Mouse (Mus musculus) retina, embryonic 14.5 days (tissue): ENCODE data around the gene Znrf1.

Experiments
- DNase-seq: peaks from one replicate; pipeline ENCODE4 v3.0.0-alpha.2; 2015; ENCODE audit warnings: low spot score

Znrf1 gene

DNA sequence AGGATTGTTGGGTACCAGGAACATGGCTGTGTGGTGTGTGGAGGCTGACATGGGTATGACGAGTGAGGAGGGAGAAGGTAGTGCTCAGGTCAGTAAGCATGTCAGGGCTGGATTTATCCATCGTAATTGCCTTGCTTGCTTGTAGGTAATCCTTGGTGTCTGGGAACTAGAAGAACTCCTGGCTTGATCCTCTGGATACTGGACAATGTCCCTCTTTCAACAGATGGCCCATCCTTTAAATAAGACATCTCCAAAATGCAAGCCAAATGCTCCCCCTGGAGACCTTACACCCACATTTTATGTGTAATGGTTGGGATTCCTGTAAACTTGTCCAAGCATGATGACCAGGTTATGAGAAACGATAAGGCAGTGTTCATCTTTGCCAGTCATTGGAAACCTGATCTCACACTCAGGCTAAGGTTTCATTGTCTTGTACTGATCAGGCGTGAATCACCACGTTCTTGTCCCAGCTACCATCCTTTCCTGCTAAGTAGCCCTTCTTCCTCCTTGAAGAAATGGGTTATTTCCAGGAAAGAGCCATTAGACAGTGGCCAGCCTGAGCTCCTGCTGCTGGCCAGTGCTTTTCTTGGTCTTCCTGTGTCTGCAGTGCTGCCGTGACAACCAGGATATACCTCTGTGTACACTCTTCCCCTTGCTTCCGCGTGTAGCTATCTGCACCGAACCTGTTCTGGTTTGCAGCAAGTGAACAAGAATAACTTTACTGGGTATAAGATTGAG lies 64.0 kb downstream of the Znrf1 start:
- no peak for DNase-seq

GRCm38 (mm10) chr8:111602050-111602449 lies 66.2 kb downstream of the Znrf1 start:
- no peak for DNase-seq

- DNase-seq = no peak
Observed at GRCm38 (mm10) chr8:111604986-111605385, 69.1 kb downstream of the Znrf1 start.

GRCm38 (mm10) chr8:111606961-111607360 lies 71.1 kb downstream of the Znrf1 start:
- DNase-seq = no peak

DNA sequence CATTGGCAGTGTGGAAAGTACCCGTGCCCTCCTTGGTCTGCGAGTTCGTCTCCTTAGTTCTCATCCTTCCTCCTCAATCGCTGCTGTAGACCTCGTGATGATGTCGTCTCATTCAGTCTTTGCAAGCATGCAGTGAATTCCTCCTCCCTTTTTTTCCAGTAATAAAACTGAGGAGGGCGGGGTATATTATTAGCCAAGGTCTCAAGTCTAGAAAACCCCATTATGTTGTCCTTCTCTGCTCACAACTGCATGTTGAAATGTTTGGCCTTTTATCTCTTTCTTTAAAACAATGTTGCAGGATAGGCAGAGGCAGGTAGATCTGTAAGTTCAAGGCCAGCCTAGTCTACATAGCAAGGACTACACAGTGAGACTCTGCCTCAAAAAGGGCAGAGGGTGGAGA lies 71.5 kb downstream of the Znrf1 start:
- no peak for DNase-seq

DNA sequence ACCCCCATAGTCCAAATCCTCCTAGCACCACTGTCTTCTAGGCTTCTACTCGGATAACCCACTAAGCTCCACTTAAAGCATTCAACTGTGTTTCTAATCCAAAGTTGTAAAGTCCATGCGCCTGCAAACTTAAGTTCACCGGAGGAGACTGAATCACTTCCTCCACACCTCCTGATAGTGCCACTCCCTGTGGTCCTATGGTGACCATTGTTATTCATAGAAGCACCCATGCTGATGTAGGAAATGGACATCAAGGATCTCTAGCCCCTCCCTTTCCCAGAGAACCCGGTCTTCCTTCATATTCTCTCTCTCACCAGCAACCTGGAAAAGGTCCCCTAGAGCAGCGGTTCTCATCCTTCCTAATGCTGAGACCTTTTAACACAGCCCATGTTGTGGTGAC lies 77.3 kb downstream of the Znrf1 start:
- DNase-seq = no peak

DNA sequence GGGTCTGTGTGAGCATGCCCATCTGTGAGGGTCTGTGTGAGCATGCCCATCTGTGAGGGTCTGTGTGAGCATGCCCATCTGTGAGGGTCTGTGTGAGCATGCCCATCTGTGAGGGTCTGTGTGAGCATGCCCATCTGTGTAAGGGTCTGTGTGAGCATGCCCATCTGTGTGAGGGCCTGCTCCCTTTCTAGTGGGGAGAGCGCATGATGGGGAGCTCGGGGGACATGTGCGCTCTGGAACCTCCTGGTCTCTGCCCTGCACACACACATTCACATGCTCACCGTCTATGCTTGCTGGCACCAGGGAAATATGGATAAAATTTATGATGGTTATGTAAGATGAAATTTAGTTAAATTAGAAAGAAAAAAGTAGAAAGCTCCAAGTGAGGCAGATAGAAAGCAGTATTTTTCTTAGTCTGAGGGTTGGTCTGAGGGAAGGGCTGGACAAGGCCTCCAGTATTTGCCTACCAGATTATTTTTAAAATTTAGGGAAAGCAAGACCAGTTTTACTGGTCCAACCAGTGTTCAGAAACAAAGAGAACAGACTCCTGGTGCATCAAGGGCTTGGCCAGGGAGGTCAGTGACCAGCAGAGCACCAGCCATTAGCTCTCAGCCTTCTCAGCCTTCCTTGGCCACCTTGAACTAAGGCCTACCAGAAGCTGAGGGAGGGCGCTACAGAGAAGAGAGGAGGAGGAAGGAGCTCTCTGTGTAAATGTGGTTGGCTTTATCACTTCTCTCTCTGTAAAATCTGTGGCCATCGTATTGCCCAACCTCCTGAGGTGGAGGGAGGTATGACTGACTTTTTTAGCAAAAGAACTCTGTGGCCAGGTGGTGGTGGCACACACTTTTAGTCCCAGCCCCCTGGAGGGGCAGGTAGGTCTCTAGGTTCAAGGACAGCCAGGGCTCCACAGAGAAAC lies 79.1 kb downstream of the Znrf1 start:
- DNase-seq = no peak

DNA sequence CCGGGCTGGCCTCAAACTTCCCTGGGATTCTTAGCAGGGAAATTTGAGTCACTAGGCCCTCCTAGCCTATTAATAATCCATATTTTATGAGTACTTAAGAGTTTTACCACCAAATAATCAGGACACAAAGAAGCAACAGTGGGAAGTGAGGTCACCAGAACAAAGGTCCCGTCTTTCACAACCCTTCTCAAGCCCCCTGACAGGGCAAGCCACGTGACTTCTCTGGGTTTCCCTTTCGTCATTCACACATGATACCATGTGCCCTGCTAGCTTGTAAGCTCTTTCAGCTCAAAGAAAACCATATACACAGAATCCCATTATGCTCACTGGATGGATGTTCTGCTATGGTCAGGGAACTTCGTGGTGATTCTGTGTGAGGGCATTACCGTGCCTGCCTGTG lies 81.9 kb downstream of the Znrf1 start:
- no peak for DNase-seq

GRCm38 (mm10) chr8:111618273-111618672 lies 82.4 kb downstream of the Znrf1 start:
- no peak for DNase-seq

DNA sequence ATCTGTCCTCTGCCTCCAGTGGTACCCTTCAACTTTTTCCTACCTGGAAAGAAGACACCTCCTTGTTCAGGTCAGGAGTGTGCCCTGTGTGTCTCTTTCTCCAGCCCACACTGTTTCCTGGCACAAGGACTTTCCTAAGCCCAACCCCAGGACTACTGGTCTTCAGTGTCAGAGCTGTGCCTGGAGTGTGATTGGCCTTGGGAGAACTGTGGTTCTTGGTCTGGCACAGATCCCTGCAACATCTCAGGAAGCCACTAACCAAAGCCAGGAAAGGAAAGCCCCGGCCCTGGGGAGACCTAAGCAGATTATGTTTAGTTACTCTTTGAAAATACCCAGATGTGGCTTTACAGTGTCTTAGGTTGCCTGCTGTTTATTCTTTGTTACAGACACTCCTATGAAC lies 84.0 kb downstream of the Znrf1 start:
- no peak for DNase-seq

DNA sequence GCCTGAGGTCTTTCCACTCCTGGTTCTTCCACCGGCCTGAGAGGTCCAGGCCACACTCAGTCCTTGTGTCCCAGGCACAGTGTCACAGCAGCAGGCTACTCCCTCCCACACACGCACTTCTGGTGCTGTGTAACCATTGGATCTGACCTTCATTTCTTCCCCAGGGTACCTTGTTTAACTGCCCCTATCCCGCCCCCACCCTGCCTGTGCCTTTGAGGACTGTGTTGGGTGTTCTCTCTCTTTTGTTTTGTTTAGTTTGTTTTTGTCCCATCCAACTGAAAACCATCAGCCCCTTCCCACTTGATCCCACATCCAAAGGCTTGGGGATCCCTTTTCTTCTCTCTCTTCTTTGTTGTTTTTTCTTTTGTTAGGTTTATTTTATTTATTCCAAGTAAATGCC lies 86.2 kb downstream of the Znrf1 start:
- no peak for DNase-seq

- no peak for DNase-seq
Observed at GRCm38 (mm10) chr8:111622553-111622952, 86.7 kb downstream of the Znrf1 start.

GRCm38 (mm10) chr8:111624081-111624852 lies 88.4 kb downstream of the Znrf1 start:
- no peak for DNase-seq

GRCm38 (mm10) chr8:111624853-111625221 lies 88.9 kb downstream of the Znrf1 start:
- DNase-seq = no peak

DNA sequence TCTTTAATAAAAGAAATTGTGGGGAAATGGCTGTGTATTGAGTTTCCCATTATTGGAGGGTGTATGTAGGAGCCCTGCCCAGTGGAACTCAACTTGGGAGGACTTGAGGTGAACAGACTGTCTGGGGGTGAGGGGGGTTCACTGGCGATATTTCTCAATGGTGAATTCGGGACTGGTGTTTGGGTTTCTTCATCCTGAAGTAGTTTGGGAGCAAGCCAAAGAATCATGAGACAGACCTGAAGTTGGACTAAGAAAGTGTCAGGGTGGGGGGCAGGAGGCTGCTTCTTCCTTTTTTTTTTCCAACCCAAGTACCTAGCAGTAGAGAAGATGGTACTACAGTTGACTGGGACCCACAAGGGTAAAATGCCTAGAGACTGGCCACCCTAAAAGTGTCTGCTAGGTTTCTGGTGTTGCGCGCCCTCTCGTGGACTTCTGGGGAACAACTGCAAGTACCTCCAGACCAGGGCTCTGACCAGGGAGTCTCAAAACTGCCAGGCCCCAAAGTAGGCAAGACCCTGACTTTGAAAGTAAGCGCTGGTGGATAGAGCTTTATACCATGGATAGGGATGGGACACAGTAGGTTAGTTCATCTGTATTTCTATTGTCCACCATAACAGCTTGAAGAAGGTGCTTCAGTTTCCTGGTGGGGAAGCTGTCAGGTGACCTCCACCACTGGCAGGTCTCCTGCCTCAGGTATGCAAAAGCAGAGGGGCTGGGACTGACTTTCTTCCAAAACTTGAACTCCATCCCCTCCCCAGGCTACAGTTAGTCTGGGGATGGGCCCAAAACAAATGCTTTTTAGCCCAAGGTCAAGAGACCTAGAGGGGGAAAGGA lies 90.0 kb downstream of the Znrf1 start:
- peak; percentile 86 for DNase-seq

DNA sequence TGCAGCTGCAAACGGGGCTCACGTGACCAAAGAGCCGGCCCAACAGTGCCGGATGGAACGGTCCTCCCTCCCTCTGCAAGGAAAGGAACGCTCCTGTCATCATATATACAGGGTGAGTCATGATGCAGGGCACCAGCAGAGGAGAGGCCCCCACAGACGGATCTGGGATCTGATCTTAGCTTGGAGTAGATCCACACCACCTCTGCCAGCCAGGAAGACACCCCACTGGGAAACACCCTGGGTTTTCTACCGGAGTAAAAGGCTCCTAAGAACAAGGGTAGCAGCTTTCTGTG lies 90.6 kb downstream of the Znrf1 start:
- no peak for DNase-seq

GRCm38 (mm10) chr8:111626933-111627332 lies 91.0 kb downstream of the Znrf1 start:
- no peak for DNase-seq

- no peak for DNase-seq
Observed at GRCm38 (mm10) chr8:111627923-111628322, 92.0 kb downstream of the Znrf1 start.

- DNase-seq = no peak
Observed at GRCm38 (mm10) chr8:111628401-111628800, 92.5 kb downstream of the Znrf1 start.

DNA sequence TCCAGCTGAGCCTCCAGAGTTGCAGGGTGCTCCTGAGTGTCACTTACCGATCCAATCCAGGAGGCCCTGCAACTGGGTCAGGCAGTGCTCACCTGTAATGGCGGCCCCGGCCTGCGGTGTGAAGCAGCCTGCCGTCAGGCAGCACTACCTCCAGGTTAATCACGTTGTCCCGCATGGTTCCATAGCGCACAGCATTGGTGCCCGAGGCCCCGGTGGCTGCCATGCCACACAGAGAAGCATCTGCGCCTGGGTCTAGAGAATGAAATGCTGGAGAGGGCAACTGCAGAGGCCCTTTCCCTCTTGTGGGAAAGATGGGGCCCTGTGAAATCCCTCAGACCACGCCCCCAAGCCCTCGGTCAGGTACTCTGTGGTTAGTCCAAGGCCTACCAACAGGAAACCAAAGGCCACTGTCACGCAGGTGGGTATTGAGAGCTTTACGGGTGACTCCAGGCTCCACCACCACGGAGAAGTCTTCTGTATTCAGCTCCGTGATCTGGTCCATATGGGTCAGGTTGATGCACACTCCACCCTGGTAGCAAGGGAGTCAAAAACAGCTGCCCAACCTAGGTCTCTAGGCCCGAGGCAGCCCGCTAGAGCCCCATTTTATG lies 93.1 kb downstream of the Znrf1 start:
- no peak for DNase-seq

DNA sequence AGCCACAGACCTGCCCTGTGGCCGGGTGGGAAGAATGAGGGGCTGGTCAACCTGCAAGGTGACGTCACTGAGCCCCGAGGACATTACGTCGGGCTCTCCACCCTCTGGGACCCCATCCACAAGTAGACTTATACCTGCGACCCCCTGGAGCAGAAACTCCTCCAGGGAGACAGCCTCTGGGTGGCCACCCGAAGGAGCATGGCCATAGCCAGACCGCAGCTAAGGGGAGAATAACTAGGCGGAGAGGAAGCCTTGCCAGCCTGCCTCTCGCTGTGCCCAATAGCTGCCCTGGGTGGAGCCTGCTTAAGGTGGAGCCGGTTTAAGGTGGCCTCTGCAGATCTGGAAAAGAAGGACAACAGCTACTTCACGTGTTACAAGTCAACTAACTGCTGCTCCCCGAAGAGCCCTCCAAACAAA lies 94.2 kb downstream of the Znrf1 start, which contains the start of gene Ldhd:
Gene Ldhd (minus strand): TSS at position 270 of the 417 bp plus-strand sequence.
- DNase-seq = no peak
